Mouse (Mus musculus): ENCODE measurements around the gene Aldh1a3. TPM values are rescaled to one million over a fixed set of nuclear protein-coding genes. Genes with fewer than 3 reads are reported as not detected.
A peak's percentile ranks its signal among the peaks of the same experiment; 100 is the strongest.

Aldh1a3 gene
- polyA plus RNA-seq, 1 experiment: 11.1 TPM

- TF ChIP-seq CTCF (IDR thresholded peaks at IDR 0.05; ENCODE audit: extremely low read depth, insufficient read length, insufficient replicate concordance, low read depth, low read length) (no peak), POLR2A (IDR thresholded peaks at IDR 0.05; ENCODE audit: low read depth, low read length) (no peak)
- no peaks in the 10 kb centered on the region for H3K36me3 ChIP-seq (ENCODE audit: control insufficient read depth, insufficient read depth, low read length)
- WGBS: 65% methylated on average over 9 of the region's 9 CpGs
- H3K27ac ChIP-seq (ENCODE audit: insufficient read depth, low read depth, low read length): no peak overlapping the region
- H3K27me3 ChIP-seq (ENCODE audit: control insufficient read depth, insufficient read depth, low read length): no peaks in the 10 kb centered on the region
- H3K4me1 ChIP-seq (ENCODE audit: control insufficient read depth, insufficient read depth, insufficient read length, low read length): no peaks in the 10 kb centered on the region
- no peak overlapping the region for H3K4me3 ChIP-seq (ENCODE audit: low read depth, low read length)
Observed at GRCm38 (mm10) chr7:66346959-66347663, 80.2 kb downstream of the Aldh1a3 start.

GRCm38 (mm10) chr7:66343307-66343706, 84.0 kb downstream of the Aldh1a3 start:
- H3K4me1 ChIP-seq (ENCODE audit: control insufficient read depth, insufficient read depth, insufficient read length, low read length): peaks cover 4% of the 10 kb centered on the region; the same call in 1 of the 2 replicates
- TF ChIP-seq POLR2A (IDR thresholded peaks at IDR 0.05; ENCODE audit: low read depth, low read length): no peak
- TF ChIP-seq CTCF (IDR thresholded peaks at IDR 0.05; ENCODE audit: extremely low read depth, insufficient read length, insufficient replicate concordance, low read depth, low read length): no peak
- H3K36me3 ChIP-seq (ENCODE audit: control insufficient read depth, insufficient read depth, low read length): peaks cover 4% of the 10 kb centered on the region; the same call in 1 of the 2 replicates
- 74% methylated on average over 5 of the region's 5 CpGs for WGBS
- H3K4me3 ChIP-seq (ENCODE audit: low read depth, low read length): no peak overlapping the region
- peak overlapping the region; percentile 57 for H3K27ac ChIP-seq (ENCODE audit: insufficient read depth, low read depth, low read length)
- H3K27me3 ChIP-seq (ENCODE audit: control insufficient read depth, insufficient read depth, low read length): no peaks in the 10 kb centered on the region

GRCm38 (mm10) chr7:66342831-66343230, 84.5 kb downstream of the Aldh1a3 start:
- TF ChIP-seq CTCF (IDR thresholded peaks at IDR 0.05; ENCODE audit: extremely low read depth, insufficient read length, insufficient replicate concordance, low read depth, low read length) (no peak), POLR2A (IDR thresholded peaks at IDR 0.05; ENCODE audit: low read depth, low read length) (no peak)
- Histone ChIP-seq H3K36me3 (ENCODE audit: control insufficient read depth, insufficient read depth, low read length) (peaks cover 6% of the 10 kb centered on the region; the same call in 1 of the 2 replicates), H3K4me3 (ENCODE audit: low read depth, low read length) (no peak overlapping the region), H3K4me1 (ENCODE audit: control insufficient read depth, insufficient read depth, insufficient read length, low read length) (peaks cover 4% of the 10 kb centered on the region; the same call in 1 of the 2 replicates), H3K27me3 (ENCODE audit: control insufficient read depth, insufficient read depth, low read length) (no peaks in the 10 kb centered on the region), H3K27ac (ENCODE audit: insufficient read depth, low read depth, low read length) (peak overlapping the region; percentile 57)
- 83% methylated on average over 6 of the region's 6 CpGs for WGBS

- no peak for TF ChIP-seq CTCF (IDR thresholded peaks at IDR 0.05; ENCODE audit: extremely low read depth, insufficient read length, insufficient replicate concordance, low read depth, low read length)
- no peak for TF ChIP-seq POLR2A (IDR thresholded peaks at IDR 0.05; ENCODE audit: low read depth, low read length)
- peaks cover 4% of the 10 kb centered on the region; the same call in 1 of the 2 replicates for H3K4me1 ChIP-seq (ENCODE audit: control insufficient read depth, insufficient read depth, insufficient read length, low read length)
- no peak overlapping the region for H3K4me3 ChIP-seq (ENCODE audit: low read depth, low read length)
- 34% methylated on average over 4 of the region's 4 CpGs for WGBS
- H3K36me3 ChIP-seq (ENCODE audit: control insufficient read depth, insufficient read depth, low read length): peaks cover 6% of the 10 kb centered on the region; the same call in 1 of the 2 replicates
- H3K27ac ChIP-seq (ENCODE audit: insufficient read depth, low read depth, low read length): peak overlapping the region; percentile 57
- H3K27me3 ChIP-seq (ENCODE audit: control insufficient read depth, insufficient read depth, low read length): no peaks in the 10 kb centered on the region
Observed at GRCm38 (mm10) chr7:66342323-66342722, 85.0 kb downstream of the Aldh1a3 start.

Other genes with a start within 250 kb of the Aldh1a3 start
- not detected in 2 replicates for gene Gm10974, start 61.6 kb downstream of the Aldh1a3 start, polyA plus RNA-seq (2012; rRNA removed)
- gene Lrrk1, start 39.2 kb downstream of the Aldh1a3 start, polyA plus RNA-seq (2012; rRNA removed): 18.9 and 23.1 TPM in 2 replicates

Measured in small intestine, adult 2 months (tissue).